Mouse (Mus musculus) erythroid progenitor cell, adult 5-6 weeks (primary cell): Measurements from ENCODE around the gene Slc22a2. TPM values are rescaled to one million over a fixed set of nuclear protein-coding genes. Genes with fewer than 3 reads are reported as not detected.
"Not testable (repeated sequence)": the region's sequence is repeated elsewhere in the genome, so short reads cannot be mapped to it uniquely, and the experiment has no call there.

Experiments used
- ATAC-seq: replicated peaks from 2 replicates; pipeline ENCODE4 v1.8.0; 2016; ENCODE audit warnings: moderate number of reproducible peaks, mild to moderate bottlenecking, moderate TSS enrichment, inconsistent platforms; ENCODE audit not compliant: poor library complexity, low FRiP score, severe bottlenecking
- total RNA-seq, 2 experiments: library from RNA; stranded (forward) in 1 of 2; stranded (reverse) in 1 of 2; fragments of 150-400 nt in 1 of 2; fragments of 186-747, 209-891 nt in 1 of 2; gene quantifications; 2 replicates each; pipeline versions ENCODE4 v1.2.3 to v1.2.4; 2015 to 2017; ENCODE audit warnings: low replicate concordance in 2 of 2

Slc22a2 gene
- total RNA-seq, 2 experiments from 2014 or later = not detected

GRCm38 (mm10) chr17:12674980-12675379 lies 91.0 kb downstream of the Slc22a2 start:
- not testable (repeated sequence) for ATAC-seq

DNA sequence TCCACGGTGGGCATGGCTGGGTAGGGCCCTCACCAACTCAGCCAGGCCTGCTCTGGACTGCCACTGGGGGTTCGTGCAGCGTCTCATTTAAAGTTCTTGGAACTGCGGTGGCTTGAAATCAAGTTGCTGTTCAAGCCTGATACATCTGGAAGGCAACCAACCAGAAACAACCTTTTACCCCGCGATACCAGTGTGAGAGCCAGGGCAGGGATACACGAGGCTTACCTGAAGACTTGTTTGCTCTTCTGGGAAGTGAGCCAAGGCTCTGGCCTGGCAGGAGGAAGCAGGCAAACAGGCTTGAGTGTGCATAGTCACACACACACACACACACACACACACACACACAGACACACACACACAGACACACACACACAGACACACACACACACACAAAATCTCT lies 91.7 kb downstream of the Slc22a2 start, which contains the start of gene Slc22a1:
Slc22a1 (minus strand) TSS at position 184 of the 400 bp plus-strand sequence.
- ATAC-seq = no peak

- ATAC-seq = no peak
Observed at GRCm38 (mm10) chr17:12677139-12677538, 93.2 kb downstream of the Slc22a2 start.

Other genes starting within 250 kb of the Slc22a2 start
- not detected in 2 replicates for gene Plg, start 205.5 kb upstream of the Slc22a2 start, total RNA-seq (2015; ENCODE audit: low replicate concordance)
- 0.39 TPM in 1 of 2 replicates, not detected in the other for gene Plg, start 205.5 kb upstream of the Slc22a2 start, total RNA-seq (2017; ENCODE audit: low replicate concordance)
- 1.3 TPM in 1 of 2 replicates, not detected in the other for gene Slc22a3, start 76.4 kb upstream of the Slc22a2 start, total RNA-seq (2015; ENCODE audit: low replicate concordance)
- gene Slc22a3, start 76.4 kb upstream of the Slc22a2 start, total RNA-seq (2017; ENCODE audit: low replicate concordance) = 0.64 TPM in 1 of 2 replicates, not detected in the other
- not detected in 2 replicates for gene Slc22a1, start 91.7 kb downstream of the Slc22a2 start, total RNA-seq (2015; ENCODE audit: low replicate concordance)
- gene Slc22a1, start 91.7 kb downstream of the Slc22a2 start, total RNA-seq (2017; ENCODE audit: low replicate concordance) = 0.26 TPM in 1 of 2 replicates, not detected in the other
- 1.7 and 2.2 TPM in 2 replicates for gene Igf2r, start 185.5 kb downstream of the Slc22a2 start, total RNA-seq (2015; ENCODE audit: low replicate concordance)
- 5.4 and 12.9 TPM in 2 replicates for gene Igf2r, start 185.5 kb downstream of the Slc22a2 start, total RNA-seq (2017; ENCODE audit: low replicate concordance)